Mouse (Mus musculus): ENCODE measurements around the gene Rbm24.

The Rbm24 gene

DNA sequence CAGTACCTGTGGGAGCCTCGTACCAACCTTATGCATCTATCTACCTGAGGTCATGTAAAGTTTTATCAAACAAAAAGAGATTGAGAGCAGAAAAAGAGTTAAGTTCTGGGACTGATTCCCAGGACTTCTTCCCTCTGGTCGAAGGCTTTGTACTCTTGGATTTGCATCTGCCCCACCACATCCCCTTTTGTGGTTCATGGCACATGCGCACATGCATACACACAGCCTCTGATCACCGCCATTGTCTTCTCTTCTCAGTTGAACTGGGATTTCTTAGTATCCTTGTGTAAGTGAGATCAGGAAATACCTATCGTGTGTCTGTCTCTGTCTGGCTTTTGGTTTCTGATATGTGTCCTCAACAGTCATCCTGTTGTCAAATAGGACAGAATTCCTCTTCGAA, 20.7 kb downstream of the Rbm24 start:
- DNase-seq (ENCODE audit: low spot score) = no peak

DNA sequence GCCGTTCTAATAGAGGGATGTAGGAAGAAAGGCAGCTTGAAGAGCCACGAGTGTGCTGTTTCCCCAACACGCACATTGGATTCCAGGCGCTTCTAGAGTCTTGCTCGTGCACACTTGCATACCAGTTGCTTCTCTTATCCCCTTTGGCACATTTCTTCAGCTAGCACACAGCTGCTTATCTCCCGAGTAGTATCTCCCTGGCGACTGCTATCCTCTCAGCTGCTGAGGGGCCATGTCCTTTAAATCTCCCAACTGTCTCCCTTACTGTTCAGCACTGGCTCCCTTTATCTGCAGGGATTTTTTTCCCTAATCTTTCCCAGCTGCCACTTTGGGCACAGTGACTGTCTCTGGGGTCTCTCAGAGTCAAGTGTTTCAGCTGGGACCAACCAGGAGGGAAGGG, 25.8 kb downstream of the Rbm24 start:
- DNase-seq (ENCODE audit: low spot score) = no peak

DNA sequence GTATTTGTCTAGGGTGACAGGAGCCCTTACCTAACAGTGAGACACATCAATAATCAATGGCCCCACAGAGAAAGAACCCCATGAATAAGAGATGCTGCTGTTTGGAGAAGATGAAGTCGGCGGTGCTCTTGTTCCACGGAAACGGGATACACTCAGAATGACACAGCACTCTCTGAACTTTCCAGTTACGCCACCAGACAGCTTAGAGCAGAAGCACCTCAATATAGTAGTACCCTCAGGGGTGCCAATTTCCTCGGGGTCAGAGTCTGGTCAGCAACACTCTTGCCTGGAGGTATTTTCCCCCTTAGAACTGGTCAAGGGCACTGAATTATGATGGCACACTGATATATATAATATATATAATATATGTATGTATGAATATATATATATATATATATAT, 27.8 kb downstream of the Rbm24 start:
- no peak for DNase-seq (ENCODE audit: low spot score)

DNA sequence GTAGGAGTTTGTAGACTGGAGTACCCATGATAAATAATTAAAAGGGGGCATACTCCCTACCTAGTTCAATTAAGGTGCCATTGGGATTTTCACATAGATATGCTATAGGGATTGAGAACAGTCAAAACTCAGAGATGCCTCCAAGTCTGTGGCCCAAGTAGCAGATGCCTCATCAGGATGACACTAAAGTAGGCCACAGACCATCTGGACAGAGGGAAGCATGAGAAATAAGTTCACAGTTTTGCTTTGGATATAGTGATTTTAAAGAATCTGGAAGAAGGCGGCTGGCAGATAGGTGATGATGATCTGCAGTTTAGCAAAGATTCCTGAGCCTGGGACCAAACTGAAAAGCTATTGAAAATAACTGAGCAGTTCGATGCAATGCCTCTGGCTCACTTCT, 30.0 kb downstream of the Rbm24 start:
- no peak for DNase-seq (ENCODE audit: low spot score)

DNA sequence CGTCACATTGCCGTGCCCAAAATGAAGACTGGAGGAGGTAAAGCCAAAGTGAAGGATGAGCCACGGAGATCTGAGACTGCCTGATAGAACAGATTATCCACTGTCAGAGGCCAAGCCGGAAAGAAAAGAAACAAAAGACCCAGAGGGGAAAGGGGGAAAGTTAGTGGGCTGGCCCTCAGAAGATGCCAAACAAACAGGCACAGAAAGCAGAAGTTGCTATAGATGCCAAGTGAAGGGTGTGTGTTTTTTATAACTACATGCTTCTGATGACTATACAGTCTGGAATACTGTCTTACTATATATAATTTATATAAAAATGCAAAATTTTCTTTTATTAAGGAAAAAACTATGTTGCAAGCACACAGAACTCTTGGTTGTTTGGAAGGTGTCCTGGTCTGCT, 31.7 kb downstream of the Rbm24 start:
- DNase-seq (ENCODE audit: low spot score) = no peak

DNA sequence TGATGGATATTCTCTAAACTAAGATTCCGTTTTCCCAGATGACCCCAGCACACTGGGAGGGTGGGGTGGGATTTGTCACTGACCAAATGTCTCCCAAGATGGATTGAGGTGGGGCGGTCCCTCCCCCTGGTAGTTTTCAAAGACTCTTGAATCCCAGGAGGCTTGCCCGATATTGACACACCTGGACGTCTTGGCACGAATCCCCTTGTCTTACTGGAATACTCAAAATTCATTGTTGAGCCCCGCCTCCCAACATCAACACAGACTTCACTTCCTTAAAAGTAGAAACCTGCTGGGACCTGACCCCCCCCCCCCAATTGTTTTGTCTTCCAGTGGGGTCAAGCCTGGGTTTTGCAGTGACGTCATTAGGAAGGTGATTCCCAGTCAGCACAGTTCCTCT, 32.4 kb downstream of the Rbm24 start:
- DNase-seq (ENCODE audit: low spot score) = no peak

DNA sequence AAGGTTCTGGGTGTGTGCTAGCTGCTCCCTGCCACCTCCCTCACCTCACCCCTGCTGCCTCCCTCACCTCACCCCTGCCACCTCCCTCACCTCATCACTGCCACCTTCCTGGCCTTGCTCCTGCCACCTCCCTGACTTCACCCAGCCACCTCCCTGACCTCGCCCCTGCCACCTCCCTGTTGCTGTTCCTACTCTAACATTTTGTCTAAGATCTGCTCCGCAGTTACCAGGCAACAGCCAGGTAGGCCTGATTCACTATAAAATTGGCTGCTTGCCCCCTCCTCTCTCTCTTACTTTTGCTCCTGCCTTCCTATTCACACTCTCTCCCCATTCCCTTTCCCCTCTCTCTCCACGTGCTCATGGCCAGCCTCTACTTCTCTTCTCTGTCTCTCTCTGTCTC, 33.3 kb downstream of the Rbm24 start:
- DNase-seq (ENCODE audit: low spot score) = no peak

DNA sequence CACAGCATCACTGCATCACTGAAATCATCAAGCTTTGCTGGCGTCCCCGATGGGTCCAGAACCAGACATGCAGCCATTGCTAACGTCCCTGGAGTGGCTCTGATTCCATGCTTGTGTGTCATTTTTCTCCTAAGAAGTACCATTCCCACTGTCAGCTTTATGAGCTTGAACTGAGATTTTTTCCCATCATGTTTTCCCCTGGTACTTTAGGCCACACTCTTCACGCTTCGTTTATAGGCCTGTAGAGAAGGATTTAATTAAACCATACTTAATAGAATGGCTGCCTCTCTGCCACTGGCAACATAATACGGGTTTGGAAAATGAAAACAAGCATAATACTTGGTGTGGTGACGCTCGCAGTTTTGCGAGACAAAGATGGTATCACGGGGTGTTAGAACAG, 41.3 kb downstream of the Rbm24 start:
- DNase-seq (ENCODE audit: low spot score) = no peak

DNA sequence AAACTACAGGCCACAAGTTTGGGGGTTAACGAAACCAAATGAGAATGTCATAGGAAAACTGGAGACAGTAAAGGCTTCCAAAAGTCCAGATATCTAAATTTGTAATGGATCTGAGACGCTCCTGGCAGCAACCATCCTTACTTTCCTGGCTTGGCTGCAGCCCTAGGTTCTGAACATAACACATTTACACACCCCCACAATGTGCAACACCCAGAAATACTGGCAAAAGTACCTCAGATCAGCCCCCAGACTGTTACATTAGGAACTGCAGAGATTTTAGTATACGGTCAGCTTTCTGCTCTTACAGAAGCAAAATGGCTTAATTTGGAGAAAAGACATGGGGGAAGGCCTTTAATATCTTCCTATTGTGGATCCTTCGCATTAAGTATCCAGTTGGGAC, 44.0 kb downstream of the Rbm24 start:
- no peak for DNase-seq (ENCODE audit: low spot score)

DNA sequence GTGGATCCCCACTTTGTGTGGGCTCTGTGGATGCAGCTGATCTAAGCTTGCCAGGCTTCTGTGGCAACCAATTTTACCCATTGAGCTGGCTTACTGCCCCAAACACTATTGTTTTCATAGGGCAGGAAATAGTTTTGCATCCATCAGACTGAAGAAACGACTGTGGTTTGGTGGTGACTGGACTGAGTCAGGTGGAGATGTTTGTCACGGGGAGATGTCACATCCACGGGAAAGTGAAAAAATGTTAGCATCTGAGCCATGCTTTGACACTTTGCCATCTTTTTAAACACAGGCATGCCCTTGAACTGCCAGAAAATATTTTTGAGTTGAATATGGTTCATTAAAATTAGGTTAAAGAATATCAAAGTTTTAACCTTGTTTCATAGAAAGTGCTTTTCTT, 45.5 kb downstream of the Rbm24 start:
- no peak for DNase-seq (ENCODE audit: low spot score)

DNA sequence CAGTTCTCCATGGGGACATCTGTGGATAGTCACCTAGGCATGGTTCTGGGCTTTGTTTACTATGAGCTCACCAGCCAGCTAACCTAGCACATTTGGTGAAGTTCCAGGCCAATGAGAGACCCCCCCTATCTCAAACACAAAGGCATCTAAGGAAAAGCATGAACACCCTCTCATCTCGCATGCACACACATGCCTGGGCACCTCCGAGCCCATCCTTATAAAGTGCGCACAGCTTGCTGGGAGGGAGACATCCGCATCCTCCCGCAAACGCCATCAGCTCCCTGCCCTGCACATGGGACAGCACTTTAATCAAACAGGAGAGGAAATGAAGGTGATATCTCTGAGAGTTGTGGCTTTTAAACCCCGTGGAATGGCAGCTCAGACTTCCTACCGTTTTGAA, 50.0 kb downstream of the Rbm24 start:
- DNase-seq (ENCODE audit: low spot score) = no peak

DNA sequence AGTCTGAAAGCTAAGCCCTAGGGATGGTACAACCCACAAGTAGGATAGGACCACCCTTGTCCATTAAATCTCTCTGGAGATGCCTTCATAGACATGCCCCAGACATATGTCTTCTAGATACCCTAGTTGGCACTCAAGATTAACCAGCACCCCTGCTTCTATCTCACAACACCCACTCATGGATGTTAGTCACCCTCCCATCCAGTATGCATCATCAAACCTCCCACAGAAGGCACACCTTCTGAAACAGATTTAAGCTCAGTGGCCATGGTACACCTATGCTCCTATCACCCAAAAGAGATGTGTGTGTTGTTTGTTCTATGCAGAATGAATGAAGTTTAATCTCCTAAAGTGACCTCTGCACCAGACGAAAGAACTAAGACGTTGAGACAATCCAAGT, 51.3 kb downstream of the Rbm24 start:
- DNase-seq (ENCODE audit: low spot score) = no peak

All from ovary, postnatal 14 days (tissue).